Mouse (Mus musculus): ENCODE measurements at regions not wholly inside any gene's neighbourhood (a gene's known extent, or its start where the extent isn't known, plus 50 kb on each side); places are given as distances from the start of the nearest gene placed in this dataset.

DNA sequence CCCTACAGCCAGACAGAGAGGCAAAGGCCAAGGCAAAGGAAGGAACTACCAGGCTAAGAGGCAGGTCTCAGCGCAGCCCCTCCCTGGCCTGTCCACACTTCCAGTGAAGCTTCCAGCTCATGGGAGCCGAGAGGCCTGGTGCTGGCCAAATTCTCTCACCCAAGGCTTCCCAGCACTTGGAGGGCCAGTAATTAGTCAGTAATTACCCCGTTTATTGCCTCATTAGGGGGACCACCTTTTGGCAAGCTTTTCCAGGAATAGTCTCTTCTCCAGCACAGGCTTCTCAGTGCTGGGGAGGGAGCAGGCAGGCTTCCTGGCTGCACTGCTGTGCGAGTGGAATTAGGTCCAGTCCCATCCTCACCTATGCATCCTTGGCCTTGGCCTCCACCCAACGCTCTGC, 252.8 kb upstream of the Nxpe4 start:
- ATAC-seq (replicated peaks; ENCODE audit: poor library complexity), result no peak

DNA sequence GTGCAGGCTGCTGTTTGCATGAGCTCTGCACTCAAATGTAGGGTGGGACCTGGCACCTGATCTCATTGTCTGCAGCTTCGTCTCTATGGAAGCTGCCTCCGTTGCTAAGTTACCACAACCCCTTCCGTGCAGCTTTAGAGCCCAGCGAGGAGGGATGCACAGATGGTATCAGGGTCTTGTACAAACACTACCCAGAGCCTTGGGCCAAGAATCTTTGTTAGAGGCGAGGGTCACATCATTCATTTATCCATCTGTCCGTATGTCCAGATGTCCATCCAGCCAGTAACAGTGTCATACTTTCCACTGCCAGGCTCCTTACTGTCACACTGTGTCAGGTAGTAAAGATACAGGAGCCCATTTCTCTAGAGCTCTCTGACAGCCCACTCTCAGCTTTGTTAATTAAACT, 251.3 kb upstream of the Nxpe4 start:
- no peak for ATAC-seq (replicated peaks; ENCODE audit: poor library complexity)

DNA sequence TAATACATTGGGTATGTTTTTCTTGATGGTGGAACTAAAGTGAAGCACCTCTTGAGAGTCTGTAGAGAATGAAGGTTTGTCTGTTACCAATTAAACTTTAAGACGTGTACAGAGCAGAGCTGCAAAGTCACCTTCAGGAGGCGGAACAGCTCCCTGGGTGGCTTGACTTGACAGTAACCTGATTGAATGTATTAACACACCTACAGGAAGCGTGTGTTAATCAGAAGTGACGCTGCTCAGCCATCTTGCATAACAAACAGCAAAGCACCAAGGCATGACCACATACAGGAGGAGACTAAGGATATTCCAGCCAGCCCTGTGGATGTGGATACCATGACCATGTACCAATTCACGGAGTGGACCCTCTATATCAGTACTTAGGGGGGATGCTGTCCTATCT, 249.0 kb upstream of the Nxpe4 start:
- ATAC-seq (replicated peaks; ENCODE audit: poor library complexity), result peak; percentile 29; the same call in 1 of the 2 replicates

DNA sequence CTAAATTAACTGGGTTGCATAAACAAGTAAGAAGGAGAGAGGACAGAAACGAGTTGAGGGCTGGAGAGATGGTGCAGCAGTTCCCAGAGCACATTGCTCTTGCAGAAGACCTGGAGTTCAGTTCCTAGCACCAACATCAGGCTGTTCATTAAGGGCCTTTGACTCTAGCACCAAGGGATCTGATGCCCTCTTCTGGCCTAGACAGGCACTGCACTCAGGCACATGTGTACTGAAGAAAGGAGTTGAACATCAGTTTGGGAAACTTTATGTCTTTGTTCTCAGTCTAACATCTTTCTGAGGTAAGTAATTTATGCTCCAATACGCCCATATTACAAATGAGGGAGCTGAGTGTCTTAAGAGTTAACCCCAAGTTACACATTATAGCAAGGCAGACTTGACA, 226.5 kb upstream of the Nxpe4 start:
- ATAC-seq (replicated peaks; ENCODE audit: poor library complexity), result peak; percentile 43; the same call in 1 of the 2 replicates

DNA sequence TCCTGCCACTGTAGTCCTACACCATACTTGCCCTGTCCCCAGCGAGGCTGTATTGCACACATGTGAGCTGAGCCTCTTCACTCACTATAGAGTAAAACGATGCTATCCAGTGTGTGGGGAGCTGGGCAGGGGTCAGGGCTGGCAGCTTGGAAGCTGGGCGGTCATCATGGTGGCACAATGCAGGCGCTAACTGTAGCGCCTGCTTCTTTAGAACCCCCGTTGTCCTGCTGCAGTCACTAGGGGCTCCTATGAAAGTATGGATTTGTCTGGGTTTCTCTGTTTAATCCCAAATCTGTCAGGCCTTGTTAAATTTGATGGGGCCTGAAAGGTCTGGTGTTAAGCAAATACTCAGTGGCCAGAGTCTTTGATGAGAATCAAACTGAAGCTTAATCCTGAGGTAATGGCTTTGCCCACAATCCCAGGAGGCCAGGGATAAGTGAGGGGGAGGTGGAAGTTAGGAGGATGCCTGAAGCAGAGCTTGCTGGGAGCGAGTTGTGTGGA, 225.8 kb upstream of the Nxpe4 start:
- ATAC-seq (replicated peaks; ENCODE audit: poor library complexity), result no peak

DNA sequence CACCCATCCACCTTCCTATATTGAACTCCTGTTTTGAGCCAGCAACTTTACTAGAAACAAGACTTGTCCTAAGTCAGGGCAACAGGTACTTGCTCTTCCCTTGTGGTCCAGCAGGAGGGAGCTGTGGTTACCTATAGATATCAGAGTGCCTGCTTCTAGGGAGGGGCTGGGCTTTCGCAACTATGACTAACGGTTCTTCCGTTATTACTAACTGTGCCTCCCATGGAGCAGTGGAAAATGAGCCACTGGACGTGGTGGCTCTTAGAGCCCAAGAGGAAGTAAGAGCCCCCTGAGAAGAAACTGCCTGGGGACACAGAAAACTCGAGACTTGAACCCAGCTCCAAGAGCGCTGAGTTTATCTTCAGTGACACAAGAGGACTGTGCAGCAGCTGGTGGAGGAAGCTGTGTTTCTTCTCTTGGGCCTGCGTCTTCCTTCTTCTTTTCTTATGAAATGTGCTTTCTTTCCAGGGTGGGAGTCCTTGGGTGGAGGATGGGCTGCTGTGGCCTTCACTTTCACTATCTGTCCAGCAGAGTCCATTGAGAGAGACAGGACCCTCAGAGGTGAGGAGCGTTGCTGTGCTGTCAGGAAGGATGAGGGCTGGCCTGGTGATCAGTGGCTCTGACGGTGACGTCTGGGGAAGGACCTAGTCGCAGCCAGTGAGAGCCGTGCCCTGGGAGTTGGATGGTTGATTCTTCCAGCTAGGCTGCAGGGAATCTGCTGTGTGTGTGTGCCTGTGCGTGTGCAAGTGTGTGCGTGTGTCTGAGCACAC, 222.7 kb upstream of the Nxpe4 start:
- ATAC-seq (replicated peaks; ENCODE audit: poor library complexity), result peak; percentile 90

DNA sequence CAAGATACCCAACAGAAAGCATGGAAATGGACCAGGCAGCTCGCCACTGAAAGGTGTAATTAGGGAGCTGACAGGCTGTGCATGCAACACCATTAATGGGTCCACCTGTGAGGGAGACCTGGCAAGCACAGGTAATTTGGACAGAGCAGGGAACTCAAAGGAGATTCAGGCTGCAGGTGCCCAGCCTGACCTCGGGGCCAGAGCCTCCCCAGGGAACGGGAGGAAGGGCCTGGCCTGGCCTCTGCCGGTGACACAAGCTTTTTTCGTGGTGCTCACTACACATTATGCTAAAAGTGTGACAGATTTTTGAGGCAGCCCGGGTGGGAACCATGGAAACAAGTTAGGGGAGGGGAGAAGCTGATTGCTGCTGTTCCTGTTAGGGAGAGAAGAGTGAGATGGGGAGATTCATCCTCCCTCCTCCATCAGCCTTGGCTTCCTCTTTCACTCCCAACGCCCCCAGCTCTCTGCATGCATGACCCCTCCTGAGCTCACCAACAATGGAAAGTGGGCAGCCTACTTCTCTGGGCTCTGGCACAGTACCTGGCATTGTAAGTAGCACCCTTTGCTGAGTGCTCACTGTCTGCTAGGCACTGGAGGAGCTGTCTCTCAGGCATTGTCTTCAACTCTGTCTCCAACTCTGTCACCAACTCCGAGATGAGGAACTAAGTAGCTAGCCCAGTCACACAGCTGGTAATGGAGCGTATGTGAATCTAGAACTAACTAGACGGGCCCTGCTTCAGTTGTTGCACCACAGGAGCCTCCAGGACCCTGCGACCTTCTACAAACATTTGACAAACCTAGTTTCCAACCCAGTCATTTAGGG, 218.9 kb upstream of the Nxpe4 start:
- peak; percentile 51 for ATAC-seq (replicated peaks; ENCODE audit: poor library complexity)

DNA sequence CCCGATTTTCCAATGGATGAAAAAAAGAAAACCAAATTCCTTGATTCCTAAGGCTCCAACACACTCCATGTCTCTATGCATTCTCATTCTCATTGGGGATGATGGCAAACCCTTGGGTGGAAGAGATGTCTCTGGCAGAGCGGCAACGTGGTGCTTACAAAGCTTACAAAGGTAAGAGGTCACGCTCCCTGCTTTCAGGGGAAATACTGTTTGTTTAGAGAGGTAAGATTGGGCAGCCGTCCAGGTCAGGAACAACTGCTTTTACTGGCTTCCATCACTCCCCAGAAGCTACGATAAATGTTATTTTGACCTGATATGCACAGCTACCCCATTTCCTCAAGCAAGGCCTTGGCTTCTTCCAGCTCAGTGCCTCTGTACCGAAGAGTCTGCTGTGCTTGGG, 215.6 kb upstream of the Nxpe4 start:
- no peak for ATAC-seq (replicated peaks; ENCODE audit: poor library complexity)

DNA sequence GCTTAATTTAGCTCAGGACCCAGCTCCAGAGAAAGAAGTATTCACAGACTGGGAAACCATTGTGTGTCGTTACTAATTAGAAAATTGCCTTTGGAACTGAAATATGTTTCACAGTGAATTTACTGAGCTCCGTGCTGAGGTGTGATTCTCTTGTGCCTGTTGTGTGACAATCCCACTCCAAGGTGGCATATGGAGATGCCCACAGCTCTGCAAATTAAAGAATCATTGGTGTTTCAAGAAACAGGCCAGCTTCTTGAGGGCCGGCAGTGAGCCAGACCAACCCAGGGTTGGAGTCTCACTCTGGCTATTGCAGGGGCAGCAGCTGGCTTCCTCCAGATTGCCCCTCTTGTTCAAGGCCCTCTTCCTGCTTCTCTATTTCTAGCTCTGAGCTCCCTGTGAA, 203.9 kb upstream of the Nxpe4 start:
- ATAC-seq (replicated peaks; ENCODE audit: poor library complexity), result no peak

DNA sequence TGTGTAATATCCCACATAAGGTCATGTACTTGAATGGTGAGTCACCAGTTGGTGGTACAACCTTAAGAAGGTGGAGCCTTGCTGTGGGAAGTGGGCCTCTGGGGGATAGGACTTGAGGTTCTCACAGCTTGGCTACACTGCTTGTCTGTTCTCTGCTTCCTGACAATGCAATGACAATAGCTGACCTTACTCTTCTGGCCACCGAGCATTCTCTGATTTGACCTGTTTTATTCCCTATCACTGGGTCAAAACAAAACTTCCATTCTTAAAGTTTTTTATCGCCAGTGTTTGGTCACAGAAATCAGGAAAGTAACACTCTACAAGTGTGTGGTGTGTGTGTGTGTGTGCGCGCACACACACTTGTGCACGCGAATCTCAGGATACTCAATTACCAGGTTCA, 203.0 kb upstream of the Nxpe4 start:
- ATAC-seq (replicated peaks; ENCODE audit: poor library complexity), result no peak

DNA sequence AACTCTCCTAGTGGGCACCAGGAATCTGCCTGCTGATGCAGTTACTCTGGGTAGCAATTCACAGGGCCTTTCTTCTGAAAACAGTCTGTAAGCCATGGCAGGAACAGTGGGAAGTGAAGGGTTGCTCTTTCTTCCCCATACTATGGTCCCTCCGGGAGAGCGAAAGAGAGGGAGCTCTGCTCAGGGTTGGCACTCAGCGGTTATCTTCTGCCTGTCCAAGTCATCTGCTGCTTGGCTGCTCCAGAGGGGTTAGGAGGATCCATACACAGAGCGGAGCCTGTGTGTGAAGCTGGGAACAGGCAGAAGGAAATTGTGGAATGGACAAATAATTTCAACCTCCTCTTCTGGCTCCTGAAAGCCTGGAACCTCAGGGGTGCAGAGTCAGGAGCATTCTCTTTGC, 200.6 kb upstream of the Nxpe4 start:
- no peak for ATAC-seq (replicated peaks; ENCODE audit: poor library complexity)

DNA sequence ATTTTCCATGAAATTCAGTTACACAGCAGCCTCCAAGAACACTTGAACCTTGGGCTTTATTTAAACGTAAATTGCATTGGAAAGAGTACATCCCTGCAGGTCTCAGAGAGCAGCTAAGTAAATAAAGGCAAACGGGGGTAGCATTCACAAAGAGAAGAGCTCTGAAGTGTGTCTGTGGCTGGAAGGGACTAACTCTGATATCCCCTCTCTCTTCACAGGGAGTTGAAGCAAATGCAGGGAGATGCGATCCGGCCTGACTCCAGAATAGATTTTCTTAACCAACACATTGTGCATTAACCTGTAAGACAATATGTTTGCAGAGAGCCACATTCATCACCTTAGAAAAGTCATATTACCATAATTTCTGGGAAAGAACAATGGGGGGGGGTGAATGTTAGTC, 199.7 kb upstream of the Nxpe4 start:
- no peak for ATAC-seq (replicated peaks; ENCODE audit: poor library complexity)

DNA sequence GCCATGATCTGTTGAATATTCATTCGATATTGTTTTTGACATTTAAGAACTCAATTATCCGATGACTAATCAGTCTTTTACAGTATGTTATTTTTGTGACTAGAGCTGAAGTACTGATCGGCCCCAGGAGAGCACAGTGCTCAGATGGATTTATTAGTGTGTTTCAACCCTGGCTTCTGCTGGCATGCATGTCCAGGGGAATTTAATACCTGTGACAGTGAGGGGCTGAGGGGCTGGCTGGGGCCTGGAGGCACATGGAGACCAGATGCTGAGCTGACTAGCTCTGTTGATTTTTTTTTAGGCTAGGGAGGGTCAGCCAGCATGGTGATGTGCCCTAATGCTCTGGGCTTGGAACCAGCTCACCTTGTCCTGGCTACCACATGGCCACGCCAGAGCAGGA, 199.2 kb upstream of the Nxpe4 start:
- no peak for ATAC-seq (replicated peaks; ENCODE audit: poor library complexity)

DNA sequence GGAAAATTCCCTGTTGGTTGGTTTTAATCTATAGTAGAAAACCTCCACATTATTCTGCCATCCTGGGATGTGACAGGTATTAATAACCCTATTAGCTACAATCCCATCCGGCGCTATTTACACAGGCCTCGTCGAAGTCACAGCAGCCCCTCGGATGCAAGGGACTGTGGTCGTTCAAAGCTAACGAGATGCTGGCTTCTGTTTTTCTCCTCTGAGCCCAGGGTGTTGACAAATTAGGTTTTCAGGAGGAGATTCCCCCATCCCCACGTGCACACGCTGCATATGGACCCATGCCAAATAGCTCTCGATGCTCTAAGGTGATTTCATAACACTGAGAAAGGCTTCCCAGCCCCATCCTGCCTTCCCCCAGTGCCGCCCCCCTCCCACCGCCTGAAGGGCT, 188.7 kb upstream of the Nxpe4 start:
- ATAC-seq (replicated peaks; ENCODE audit: poor library complexity), result no peak

DNA sequence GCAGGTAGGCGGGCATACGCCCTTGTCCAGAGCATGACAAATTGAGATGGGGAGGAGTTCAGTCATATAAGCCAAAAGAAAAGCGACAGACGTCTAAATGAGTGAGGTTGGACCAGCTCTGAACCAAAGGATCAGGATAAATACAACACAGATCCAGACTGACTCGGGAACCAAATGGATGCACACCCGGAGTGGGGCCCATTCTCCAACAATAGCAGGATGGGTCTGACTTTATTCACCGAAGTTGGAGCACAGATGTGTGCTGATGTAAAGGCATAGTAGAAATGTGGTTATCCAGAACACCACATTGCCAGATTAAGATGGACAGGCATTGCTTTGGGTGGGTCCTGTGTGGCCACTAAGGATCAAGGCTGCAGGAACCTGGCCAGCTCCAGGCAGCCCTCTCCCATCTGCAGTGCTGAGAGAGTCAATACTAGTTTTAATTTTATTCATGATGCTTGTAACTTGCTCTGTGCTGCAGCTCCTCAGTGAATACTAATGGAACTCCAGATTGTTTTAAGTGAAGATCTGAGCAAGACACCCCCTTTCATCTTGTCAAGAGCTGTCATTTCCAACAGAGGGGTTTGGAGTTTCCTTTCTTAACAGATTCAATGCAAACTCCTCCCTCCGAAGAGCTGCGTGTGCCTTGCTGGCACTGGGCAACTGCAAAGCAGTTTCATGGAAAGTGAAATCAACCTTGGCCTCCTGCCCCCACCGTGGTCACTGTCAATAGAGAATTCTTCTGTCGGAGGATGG, 176.3 kb upstream of the Nxpe4 start:
- no peak for ATAC-seq (replicated peaks; ENCODE audit: poor library complexity)

DNA sequence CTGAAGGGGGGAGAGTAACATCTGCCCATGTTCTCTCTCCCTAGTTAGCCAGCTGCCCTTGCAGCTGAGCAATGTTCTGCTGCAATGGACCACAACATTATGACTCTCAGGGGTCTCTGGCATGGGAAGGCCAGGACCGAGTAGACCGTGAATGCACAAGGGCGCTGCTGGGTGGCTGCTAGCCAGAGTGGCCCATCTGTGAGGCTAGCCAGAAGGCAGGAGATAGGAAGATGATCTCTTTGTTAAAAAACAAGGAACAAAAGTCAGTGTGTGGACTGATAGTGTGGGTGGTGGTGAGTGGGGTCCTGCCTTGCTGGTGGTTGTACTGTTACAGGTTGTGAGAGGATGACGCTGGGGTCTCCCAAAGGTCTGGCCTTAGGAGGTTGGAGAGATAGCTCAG, 174.6 kb upstream of the Nxpe4 start:
- ATAC-seq (replicated peaks; ENCODE audit: poor library complexity), result no peak

DNA sequence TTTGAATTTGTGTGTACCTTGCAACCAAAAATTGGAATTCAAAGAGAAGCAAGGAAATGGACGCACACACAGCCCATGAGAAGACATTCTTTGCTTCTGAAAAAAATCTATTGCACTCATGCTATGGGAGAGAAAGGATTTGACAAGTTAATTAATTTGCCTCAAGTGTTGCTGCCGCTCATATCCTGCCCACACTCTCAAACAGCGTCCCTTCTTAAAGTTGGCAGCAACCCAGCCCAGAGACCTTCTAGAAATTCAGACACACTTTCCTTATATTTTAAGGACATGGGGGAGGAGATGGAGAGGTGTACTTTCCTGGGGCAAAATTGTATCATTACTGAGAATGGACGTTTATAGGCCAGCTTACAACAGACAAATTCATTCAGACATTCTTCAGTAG, 167.2 kb upstream of the Nxpe4 start:
- no peak for ATAC-seq (replicated peaks; ENCODE audit: poor library complexity)

DNA sequence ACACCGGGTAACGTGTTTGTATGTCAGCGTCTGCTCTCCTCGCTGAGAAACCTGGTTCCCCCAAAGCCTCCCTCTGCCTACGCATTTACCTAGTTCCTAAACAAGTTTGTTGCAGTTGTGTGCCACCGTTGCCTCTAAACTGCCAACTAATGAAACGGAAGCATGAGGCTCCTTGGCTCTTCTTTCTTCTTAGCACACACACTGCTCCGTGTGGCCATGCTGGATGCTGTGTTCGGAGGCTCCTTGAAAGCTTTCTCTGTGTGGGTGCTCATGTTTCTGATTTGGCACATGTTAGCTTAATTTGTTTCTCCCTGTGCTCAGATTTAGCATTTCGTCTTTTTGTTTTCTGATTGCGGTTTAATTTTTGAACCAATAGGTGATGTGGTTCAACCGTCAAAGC, 162.2 kb upstream of the Nxpe4 start:
- no peak for ATAC-seq (replicated peaks; ENCODE audit: poor library complexity)

DNA sequence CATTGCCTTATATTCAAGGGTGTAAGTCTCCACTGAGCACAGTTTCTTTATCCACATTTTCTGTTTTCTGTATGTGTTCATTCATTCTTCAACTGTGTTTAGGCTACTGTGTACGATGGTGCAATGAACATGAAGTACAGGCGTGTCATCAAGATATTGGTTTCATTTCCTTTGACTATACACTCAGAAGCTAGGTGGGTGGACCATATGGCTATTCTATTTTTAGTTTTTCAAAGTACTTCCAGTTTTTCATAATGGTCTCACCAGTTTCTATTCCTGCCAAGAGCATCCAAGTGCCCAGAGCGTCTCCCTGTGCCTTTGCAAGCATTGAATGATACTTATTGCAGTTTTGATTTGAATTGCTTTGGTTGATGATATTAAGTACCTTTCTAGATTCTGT, 132.8 kb upstream of the Nxpe4 start:
- no peak for ATAC-seq (replicated peaks; ENCODE audit: poor library complexity)

DNA sequence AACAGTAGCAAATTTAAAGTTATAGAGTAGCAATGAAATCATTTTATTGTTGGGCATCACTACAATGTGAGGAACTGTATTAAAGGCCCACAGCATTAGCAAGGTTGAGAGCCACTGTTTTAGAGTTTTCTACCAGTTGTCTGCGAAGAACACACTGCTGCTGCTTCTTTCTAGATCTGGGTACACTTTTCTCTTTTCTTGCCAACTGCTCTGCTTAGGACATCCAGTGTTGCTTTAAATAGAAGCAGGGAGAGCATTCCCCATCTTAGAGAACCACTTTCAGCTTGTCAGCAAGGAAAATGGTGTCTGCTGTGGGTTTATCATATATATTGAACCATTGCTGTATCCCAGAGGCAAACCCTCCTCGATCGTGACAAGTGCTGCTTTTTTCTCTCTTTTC, 131.0 kb upstream of the Nxpe4 start:
- no peak for ATAC-seq (replicated peaks; ENCODE audit: poor library complexity)

DNA sequence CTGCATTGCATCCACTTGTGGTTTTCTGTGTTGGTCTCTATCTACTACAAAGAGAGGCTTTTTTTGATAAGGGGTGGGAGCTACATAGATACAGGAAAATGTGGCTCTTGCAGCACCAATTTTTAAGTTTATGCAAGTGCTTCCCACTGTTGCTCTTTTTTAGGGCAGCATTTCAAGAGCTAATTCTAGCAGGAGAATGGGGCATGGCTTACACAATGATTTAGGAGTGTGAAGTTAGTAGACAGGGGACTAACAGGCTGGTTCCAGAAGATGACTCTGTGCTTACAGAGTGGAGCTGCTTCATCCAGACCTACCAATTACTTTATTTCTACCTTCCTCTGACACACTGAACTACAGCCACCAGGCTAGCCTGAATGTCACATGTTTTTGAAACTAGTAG, 125.9 kb upstream of the Nxpe4 start:
- ATAC-seq (replicated peaks; ENCODE audit: poor library complexity), result no peak

DNA sequence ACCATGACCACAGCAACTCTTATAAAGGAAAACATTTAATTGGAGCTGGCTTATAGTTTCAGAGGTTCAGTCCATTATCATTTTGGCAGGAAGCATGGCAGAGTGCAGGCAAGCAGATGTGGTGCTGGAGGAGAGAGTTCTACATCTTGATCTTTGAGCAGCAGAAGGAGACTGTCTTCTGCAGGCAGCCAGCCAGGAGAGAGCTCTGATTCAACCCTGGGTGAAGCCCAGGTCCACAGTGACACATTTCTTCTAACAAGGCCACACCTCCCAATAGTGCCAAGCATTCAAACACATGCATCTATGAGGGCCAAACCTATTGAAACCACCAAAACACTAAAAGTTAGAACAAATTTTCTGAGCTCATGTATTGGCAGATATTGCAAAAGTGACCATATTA, 117.0 kb upstream of the Nxpe4 start:
- ATAC-seq (replicated peaks; ENCODE audit: poor library complexity), result no peak

Data from megakaryocyte progenitor cell, adult 5-6 weeks (primary cell).